ENCODE assay signal across 8 mouse cellular contexts in genomic region chr17:47833029-47833627, GRCm38 (mm10). TPM values are rescaled to one million over a fixed set of nuclear protein-coding genes. Genes with fewer than 3 reads are reported as not detected.
DNase-seq lines count a peak whose midpoint lies in the region; ATAC-seq and TF ChIP-seq lines count a peak whose summit lies in the region.

No protein-coding gene starts in this region.

- peak overlapping the region; percentile 51 for H3K4me3 ChIP-seq in brown adipose tissue, adult 24 weeks (ENCODE audit: insufficient read depth, low read depth, low read length)
- H3K4me3 ChIP-seq in heart, embryonic 10.5 days, result peak overlapping the region; percentile 77
- H3K4me3 ChIP-seq in kidney, postnatal 0 days (replicated peaks; ENCODE audit: low read depth, low read length), result peak overlapping the region; percentile 69
- peak overlapping the region; percentile 70 for H3K4me3 ChIP-seq in stomach, embryonic 16.5 days (replicated peaks; ENCODE audit: low read length)

- peak; percentile 18 to 33 for DNase-seq in adrenal gland, adult 18-20 months (ENCODE audit: low spot score in 2 of 2)
- no peak for DNase-seq in adrenal gland, adult 8-10 months
- peak; percentile 88 for DNase-seq in heart, embryonic 10.5 days (ENCODE audit: low spot score)
- DNase-seq in kidney, postnatal 0 days (ENCODE audit: low spot score), result peak; percentile 83
- DNase-seq in lung, postnatal 36 days, result peak; percentile 48
- no peak for DNase-seq in frontal cortex, adult 2 months (ENCODE audit: extremely low spot score in 1 of 2, low spot score in 1 of 2)

- H3K27ac ChIP-seq in brown adipose tissue, adult 24 weeks (replicated peaks; ENCODE audit: low read depth, low read length), result no peak overlapping the region
- peak overlapping the region; percentile 89 for H3K27ac ChIP-seq in heart, embryonic 10.5 days
- H3K27ac ChIP-seq in kidney, postnatal 0 days, result peak overlapping the region; percentile 32; the same call in 1 of the 2 replicates
- H3K27ac ChIP-seq in stomach, embryonic 16.5 days (ENCODE audit: low read length), result peak overlapping the region; percentile 82

- peak; percentile 50; the same call in 1 of the 2 replicates for ATAC-seq in kidney, postnatal 0 days (replicated peaks; ENCODE audit: low FRiP score, low read depth)
- peak; percentile 79 for ATAC-seq in stomach, embryonic 16.5 days (ENCODE audit: insufficient read depth, low FRiP score)

- peaks cover 14% of the 10 kb centered on the region; the same call in 1 of the 2 replicates for H3K36me3 ChIP-seq in heart, embryonic 10.5 days
- H3K36me3 ChIP-seq in kidney, postnatal 0 days (ENCODE audit: insufficient read depth, low read length), result no peaks in the 10 kb centered on the region
- no peaks in the 10 kb centered on the region for H3K36me3 ChIP-seq in stomach, embryonic 16.5 days (ENCODE audit: control insufficient read depth, insufficient read depth, low read length)

- H3K9ac ChIP-seq in kidney, postnatal 0 days (ENCODE audit: low read depth, low read length), result peak overlapping the region; percentile 67
- H3K9ac ChIP-seq in stomach, embryonic 16.5 days (ENCODE audit: low read length), result peak overlapping the region; percentile 80

- under 1% methylated on average over 41 of the region's 45 CpGs for WGBS in heart, embryonic 10.5 days
- 2% methylated on average over 36 of the region's 45 CpGs for WGBS in kidney, postnatal 0 days
- under 1% methylated on average over 45 of the region's 45 CpGs for WGBS in stomach, embryonic 16.5 days

- H3K9me3 ChIP-seq in heart, embryonic 10.5 days, result no peaks in the 10 kb centered on the region
- no peaks in the 10 kb centered on the region for H3K9me3 ChIP-seq in kidney, postnatal 0 days (replicated peaks; ENCODE audit: low read length)
- no peaks in the 10 kb centered on the region for H3K9me3 ChIP-seq in stomach, embryonic 16.5 days (replicated peaks; ENCODE audit: control insufficient read depth, low read length)

- peaks cover 35% of the 10 kb centered on the region for H3K27me3 ChIP-seq in heart, embryonic 10.5 days (ENCODE audit: insufficient read depth, poor library complexity, severe bottlenecking)
- H3K27me3 ChIP-seq in kidney, postnatal 0 days (ENCODE audit: insufficient read depth, low read length), result peaks cover 10% of the 10 kb centered on the region; the same call in 1 of the 2 replicates
- no peaks in the 10 kb centered on the region for H3K27me3 ChIP-seq in stomach, embryonic 16.5 days (ENCODE audit: control insufficient read depth, insufficient read depth, low read length)

- H3K4me1 ChIP-seq in brown adipose tissue, adult 24 weeks (ENCODE audit: control insufficient read depth, insufficient read depth, insufficient read length, low read length), result peaks cover 2% of the 10 kb centered on the region; the same call in 1 of the 2 replicates
- peaks cover 67% of the 10 kb centered on the region for H3K4me1 ChIP-seq in heart, embryonic 10.5 days
- H3K4me1 ChIP-seq in kidney, postnatal 0 days (replicated peaks; ENCODE audit: insufficient read depth, low read length), result peaks cover 7% of the 10 kb centered on the region
- peaks cover 28% of the 10 kb centered on the region for H3K4me1 ChIP-seq in stomach, embryonic 16.5 days (ENCODE audit: control insufficient read depth, insufficient read depth, low read length)

- no peak for TF ChIP-seq CTCF in kidney, postnatal 0 days (IDR thresholded peaks at IDR 0.05; ENCODE audit: low read depth)

- H3K4me2 ChIP-seq in kidney, postnatal 0 days (ENCODE audit: low read length), result peak overlapping the region; percentile 91
- peak overlapping the region; percentile 79 for H3K4me2 ChIP-seq in stomach, embryonic 16.5 days (ENCODE audit: low read depth, low read length)

RNA-seq across cellular contexts. Expression of gene Mdfi, which starts 1.4 kb away (rescaled TPM):
- 1 to 10 TPM in 1 of 2 experiments, under 1 TPM in 1; 0.42 to 1.2 TPM for total RNA-seq in adrenal gland, adult 18-20 months (2021)
- total RNA-seq in adrenal gland, adult 8-10 months (2022), result 1 to 10 TPM; 1.2 to 3.3 (median 1.6) TPM
- not detected in 2 replicates for polyA plus RNA-seq in brown adipose tissue, adult 24 weeks (2012; ENCODE audit: insufficient read depth, insufficient read length, missing spikeins)
- polyA plus RNA-seq in heart, embryonic 10.5 days (2016; fragmentation: Nextera tagmentation; extraction: Ambion mirVana), result 15.3 and 17.7 TPM in 2 replicates
- polyA plus RNA-seq in kidney, postnatal 0 days (2015; fragmentation: Nextera tagmentation; extraction: Ambion mirVana), result 5.5 and 6.2 TPM in 2 replicates
- polyA plus RNA-seq in stomach, embryonic 16.5 days (2015; fragmentation: Nextera tagmentation; extraction: Ambion mirVana), result 10.4 and 11.2 TPM in 2 replicates
- 3.8 and 4.6 TPM in 2 replicates for polyA plus RNA-seq in frontal cortex, adult 2 months (2012; rRNA removed)

Comparison
In these comparisons a context has a peak if more than half of its experiments do, and no peak if none do; other contexts are left out.
1. DNase-seq: peak in adrenal gland, adult 18-20 months (2 of 2), heart, embryonic 10.5 days (single experiment), kidney, postnatal 0 days (single experiment) and lung, postnatal 36 days (single experiment); none in adrenal gland, adult 8-10 months (single experiment) and frontal cortex, adult 2 months (0 of 2).
2. Peak in every context shown above with its lines, with median percentiles within 50 percentile points of each other: H3K4me3 ChIP-seq.